Mouse (Mus musculus) adrenal gland, adult 8-10 months (tissue): ENCODE measurements around the gene Ngly1. TPM values are rescaled to one million over a fixed set of nuclear protein-coding genes. Genes with fewer than 3 reads are reported as not detected.

Experiments used
- DNase-seq: peaks from one replicate; pipeline ENCODE4 v3.0.0; 2022
- total RNA-seq, 4 experiments: library from RNA; stranded (reverse); gene quantifications; 2 replicates each; pipeline ENCODE4 v1.2.4; 2022

The Ngly1 gene
- total RNA-seq, 4 experiments from 2014 or later, result 45.5 to 57.0 (median 50.4) TPM

DNA sequence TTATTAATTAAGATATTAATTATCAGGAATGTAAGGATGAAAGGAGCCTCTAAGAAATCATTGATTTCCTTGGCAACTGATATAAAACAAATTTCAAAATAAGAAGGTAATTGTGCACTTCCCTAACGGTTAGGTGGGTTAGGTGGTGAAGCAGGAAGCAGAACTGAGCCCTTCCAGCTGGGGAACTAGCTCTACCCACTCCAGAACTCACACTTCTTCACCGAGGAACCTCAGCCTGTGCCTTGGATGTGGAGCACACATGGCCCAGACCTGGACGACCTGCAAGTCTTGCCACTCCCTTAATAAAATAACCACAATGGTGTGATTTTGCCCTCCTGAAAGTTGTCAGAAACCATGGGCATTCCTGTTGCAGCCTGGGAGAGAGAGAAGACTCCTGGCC is 80.7 kb downstream of the Ngly1 start:
- no peak for DNase-seq

DNA sequence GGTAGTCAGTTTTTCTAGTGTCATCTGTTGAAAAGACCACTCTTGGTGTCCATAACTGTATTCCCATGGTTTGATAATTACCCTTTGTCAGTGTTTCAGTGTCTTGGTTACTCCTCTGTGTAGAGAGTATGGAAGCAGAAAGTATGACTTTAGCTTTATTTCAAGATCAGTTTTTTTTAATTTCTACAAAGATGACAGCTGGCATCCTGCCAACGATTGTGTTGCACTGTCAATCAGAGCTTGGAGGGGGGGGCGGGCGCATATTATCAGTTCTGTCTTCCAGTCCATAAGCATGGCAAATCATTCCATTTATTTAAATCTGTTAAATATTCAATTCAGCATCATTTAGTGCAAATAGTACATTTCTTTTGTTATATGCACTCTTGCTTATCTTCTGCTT is 85.2 kb downstream of the Ngly1 start:
- no peak for DNase-seq

DNA sequence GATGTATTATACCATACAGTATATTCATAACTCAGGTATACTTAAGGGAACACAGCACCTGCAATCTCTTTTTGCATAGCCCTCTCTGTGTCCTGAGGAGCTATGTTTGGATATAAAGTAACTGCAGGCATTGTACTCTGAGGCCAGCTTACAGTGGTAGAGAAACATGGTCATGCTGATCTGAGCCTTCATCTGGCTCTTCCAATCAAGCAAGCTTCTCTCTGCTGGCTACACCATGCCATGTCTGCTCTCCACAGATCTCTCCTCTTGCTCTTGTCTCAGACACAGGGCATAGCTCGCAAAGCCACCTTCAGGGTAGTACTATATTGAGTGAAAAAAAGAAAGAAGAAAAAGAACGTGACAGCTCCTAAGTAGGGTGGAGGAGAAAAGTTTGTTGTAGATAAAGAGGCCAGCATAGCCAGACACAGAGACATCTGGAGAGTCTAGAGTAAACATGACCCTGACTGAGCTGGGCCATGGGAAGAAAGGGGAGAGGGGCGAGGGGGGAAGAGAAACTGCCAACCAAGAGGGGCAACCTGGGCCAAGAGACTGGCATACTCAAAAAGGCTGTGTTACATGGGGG is 86.8 kb downstream of the Ngly1 start:
- no peak for DNase-seq

DNA sequence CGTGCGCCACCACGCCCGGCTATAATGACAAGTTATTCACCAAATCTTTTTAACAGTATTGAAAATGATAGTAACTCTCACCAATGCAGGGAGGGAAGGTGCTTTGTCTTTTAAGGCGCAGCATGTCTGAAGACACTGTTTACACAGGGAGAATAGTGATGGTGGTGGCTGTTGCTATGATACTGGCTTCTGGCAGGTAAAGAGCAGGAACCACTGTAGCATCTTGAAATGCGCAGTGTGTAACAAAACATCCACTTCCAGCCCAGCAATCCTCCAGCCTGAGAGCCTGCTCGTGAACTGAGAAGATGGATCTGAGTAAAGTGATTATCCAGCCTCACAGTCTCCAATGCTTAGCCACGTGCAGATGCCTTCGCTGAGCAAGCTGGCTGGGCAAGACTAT is 98.4 kb downstream of the Ngly1 start:
- no peak for DNase-seq

DNA sequence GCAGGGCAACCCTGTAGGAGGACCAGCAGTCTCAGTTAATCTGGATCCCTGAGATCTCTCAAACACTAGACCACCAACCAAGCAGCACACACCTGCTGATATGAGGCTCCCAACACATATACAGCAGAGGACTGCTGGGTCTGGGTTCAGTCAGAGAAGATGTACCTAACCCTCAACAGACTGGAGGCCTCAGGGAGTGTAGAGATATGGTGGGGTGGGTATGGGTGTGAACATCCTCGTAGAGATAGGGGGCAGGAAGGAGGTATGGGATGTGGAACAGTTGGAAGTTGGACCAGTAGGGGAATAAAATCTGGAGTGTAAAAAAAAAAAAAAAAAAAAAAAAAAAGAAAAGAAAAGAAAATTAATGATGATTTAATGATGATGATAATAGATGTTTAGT is 110.6 kb downstream of the Ngly1 start:
- no peak for DNase-seq

Other genes with a start within 250 kb of the Ngly1 start
- gene Oxsm, start 528 bp downstream of the Ngly1 start, total RNA-seq, result 10 to 100 TPM; 20.9 to 26.6 (median 23.5) TPM
- 100 to 1,000 TPM in 1 of 4 experiments, 10 to 100 TPM in 3; 82.4 to 120 (median 95.1) TPM for gene Top2b, start 115.9 kb downstream of the Ngly1 start, total RNA-seq